Mouse (Mus musculus): Measurements from ENCODE around the gene Asgr2. TPM values are rescaled to one million over a fixed set of nuclear protein-coding genes. Genes with fewer than 3 reads are reported as not detected.

The Asgr2 gene
- not detected for polyA plus RNA-seq (2015; fragmentation: Illumina TruSeq; extraction: RNeasy Lipid Tissue Mini Kit (QIAGEN cat#74804); ENCODE audit: low read depth, low replicate concordance)

DNA sequence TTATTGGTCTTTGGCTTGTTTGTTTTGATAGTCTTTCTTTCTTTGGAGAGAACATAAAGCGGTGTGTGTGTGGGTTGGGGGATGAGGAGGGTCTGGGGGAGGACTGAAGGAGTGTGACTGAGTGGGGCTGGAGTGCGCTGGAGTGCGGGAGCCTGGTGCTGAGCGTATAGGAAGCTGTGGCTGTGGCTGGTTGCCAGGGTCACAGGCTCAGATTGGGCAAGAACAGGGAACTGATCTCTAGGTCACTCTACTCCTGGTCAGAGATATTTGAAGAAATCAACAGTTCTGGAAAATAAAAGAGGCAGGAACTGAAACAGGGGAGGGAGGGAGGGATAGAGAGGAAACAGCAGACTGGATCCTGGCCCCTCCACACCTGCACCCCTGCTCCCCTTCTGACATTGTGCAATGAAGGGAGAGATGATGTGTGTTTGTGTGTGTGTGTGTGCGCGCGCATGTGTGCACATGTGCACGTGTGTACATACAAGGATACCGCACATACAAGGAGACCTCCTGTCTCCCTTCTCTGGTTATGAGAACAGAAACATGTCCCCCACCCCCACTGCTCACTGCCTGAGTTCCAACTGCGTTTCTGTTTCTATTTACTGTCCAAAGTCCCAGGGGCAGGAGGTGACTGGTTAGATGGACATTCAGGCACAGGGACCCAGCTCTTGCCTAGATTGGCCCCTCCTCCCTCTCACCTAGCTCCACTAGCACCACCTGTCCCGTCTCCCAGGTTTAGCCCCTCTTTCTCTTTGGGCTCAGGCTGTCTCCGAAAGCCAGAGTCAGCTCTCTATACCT is at the start of gene Asgr2:
Gene Asgr2, plus strand, starts transcription at position 659 of the 798 bp plus-strand sequence.

DNA sequence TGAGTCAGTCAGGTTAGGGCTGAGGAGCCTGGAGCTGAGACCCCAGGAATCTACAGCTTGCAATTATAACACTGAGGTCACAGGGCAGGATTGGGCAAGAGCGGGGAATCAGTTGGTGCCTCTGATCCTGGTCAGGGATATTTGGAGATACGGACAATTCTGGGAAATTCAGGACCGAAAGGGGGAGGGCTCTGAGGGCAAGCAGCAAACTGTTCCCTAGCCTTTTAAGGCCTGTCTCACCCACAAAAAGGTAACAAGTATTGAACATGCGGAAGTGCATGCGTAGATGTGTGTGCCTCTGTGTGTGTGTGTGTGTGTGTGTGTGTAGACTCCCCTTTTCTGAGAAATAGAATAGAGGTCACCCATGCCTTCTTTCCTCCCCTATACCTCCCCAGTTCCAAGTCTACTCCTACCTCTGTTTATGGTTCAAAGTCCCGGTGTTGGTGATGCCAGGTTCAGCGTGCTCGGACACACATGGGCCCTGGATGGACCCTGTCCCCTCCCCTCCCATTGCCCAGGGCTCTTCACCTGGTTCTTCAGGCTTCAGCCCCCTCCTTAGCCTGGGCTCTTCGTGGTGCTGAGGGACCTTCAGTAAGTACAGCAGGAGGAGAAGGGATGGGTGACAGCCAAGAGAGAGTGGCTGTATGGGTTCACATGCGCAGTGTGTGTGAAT is 38.4 kb upstream of the Asgr2 start, which contains the start of gene Asgr1:
Gene Asgr1, plus strand, starts transcription at position 188 of the 673 bp plus-strand sequence.

DNA sequence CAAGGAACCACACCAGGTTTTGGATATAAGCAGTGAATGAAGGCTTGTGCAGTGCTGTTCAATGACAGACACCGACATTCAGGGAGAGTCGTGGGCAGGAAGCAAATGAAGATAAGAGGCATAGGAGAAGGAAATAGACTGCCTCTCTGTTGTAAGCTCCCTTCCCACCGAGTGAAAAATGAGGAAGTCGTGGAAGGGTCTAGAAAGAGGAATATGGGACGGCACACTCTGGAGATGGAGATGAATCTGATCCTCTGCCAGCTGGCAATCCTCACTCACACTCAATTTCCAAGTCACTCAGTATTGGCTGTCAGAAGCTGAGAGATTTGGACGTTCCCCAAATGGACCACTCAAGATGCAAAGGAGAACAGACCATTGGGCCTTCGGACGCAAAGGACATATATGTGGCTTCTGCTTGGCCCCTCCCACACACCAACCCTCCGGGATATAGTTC is 37.5 kb downstream of the Asgr2 start, which contains the start of gene Mgl2:
Gene Mgl2, plus strand, starts transcription at position 404 of the 454 bp plus-strand sequence.

Other genes with a start within 250 kb of the Asgr2 start
- gene Plscr3, start 246.3 kb upstream of the Asgr2 start, polyA plus RNA-seq (2015; fragmentation: Illumina TruSeq; extraction: RNeasy Lipid Tissue Mini Kit (QIAGEN cat#74804); ENCODE audit: low read depth, low replicate concordance) = 18.8 TPM
- gene Tnk1, start 233.9 kb upstream of the Asgr2 start, polyA plus RNA-seq (2015; fragmentation: Illumina TruSeq; extraction: RNeasy Lipid Tissue Mini Kit (QIAGEN cat#74804); ENCODE audit: low read depth, low replicate concordance) = not detected
- gene Tmem95, start 214.6 kb upstream of the Asgr2 start, polyA plus RNA-seq (2015; fragmentation: Illumina TruSeq; extraction: RNeasy Lipid Tissue Mini Kit (QIAGEN cat#74804); ENCODE audit: low read depth, low replicate concordance) = not detected
- gene Kctd11, start 211.2 kb upstream of the Asgr2 start, polyA plus RNA-seq (2015; fragmentation: Illumina TruSeq; extraction: RNeasy Lipid Tissue Mini Kit (QIAGEN cat#74804); ENCODE audit: low read depth, low replicate concordance) = 1.7 TPM
- gene Acap1, start 197.1 kb upstream of the Asgr2 start, polyA plus RNA-seq (2015; fragmentation: Illumina TruSeq; extraction: RNeasy Lipid Tissue Mini Kit (QIAGEN cat#74804); ENCODE audit: low read depth, low replicate concordance) = not detected
- 0.33 TPM for gene 2810408A11Rik, start 191.7 kb upstream of the Asgr2 start, polyA plus RNA-seq (2015; fragmentation: Illumina TruSeq; extraction: RNeasy Lipid Tissue Mini Kit (QIAGEN cat#74804); ENCODE audit: low read depth, low replicate concordance)
- 63.2 TPM for gene Neurl4, start 191.6 kb upstream of the Asgr2 start, polyA plus RNA-seq (2015; fragmentation: Illumina TruSeq; extraction: RNeasy Lipid Tissue Mini Kit (QIAGEN cat#74804); ENCODE audit: low read depth, low replicate concordance)
- 35.4 TPM for gene Gps2, start 178.8 kb upstream of the Asgr2 start, polyA plus RNA-seq (2015; fragmentation: Illumina TruSeq; extraction: RNeasy Lipid Tissue Mini Kit (QIAGEN cat#74804); ENCODE audit: low read depth, low replicate concordance)
- gene Eif5a, start 170.7 kb upstream of the Asgr2 start, polyA plus RNA-seq (2015; fragmentation: Illumina TruSeq; extraction: RNeasy Lipid Tissue Mini Kit (QIAGEN cat#74804); ENCODE audit: low read depth, low replicate concordance) = 640 TPM
- gene Ybx2, start 156.8 kb upstream of the Asgr2 start, polyA plus RNA-seq (2015; fragmentation: Illumina TruSeq; extraction: RNeasy Lipid Tissue Mini Kit (QIAGEN cat#74804); ENCODE audit: low read depth, low replicate concordance) = 4.8 TPM
- 1.4 TPM for gene Slc2a4, start 144.5 kb upstream of the Asgr2 start, polyA plus RNA-seq (2015; fragmentation: Illumina TruSeq; extraction: RNeasy Lipid Tissue Mini Kit (QIAGEN cat#74804); ENCODE audit: low read depth, low replicate concordance)
- gene Cldn7, start 127.9 kb upstream of the Asgr2 start, polyA plus RNA-seq (2015; fragmentation: Illumina TruSeq; extraction: RNeasy Lipid Tissue Mini Kit (QIAGEN cat#74804); ENCODE audit: low read depth, low replicate concordance) = not detected
- gene Ctdnep1, start 111.5 kb upstream of the Asgr2 start, polyA plus RNA-seq (2015; fragmentation: Illumina TruSeq; extraction: RNeasy Lipid Tissue Mini Kit (QIAGEN cat#74804); ENCODE audit: low read depth, low replicate concordance) = 108 TPM
- 115 TPM for gene Elp5, start 110.1 kb upstream of the Asgr2 start, polyA plus RNA-seq (2015; fragmentation: Illumina TruSeq; extraction: RNeasy Lipid Tissue Mini Kit (QIAGEN cat#74804); ENCODE audit: low read depth, low replicate concordance)
- 346 TPM for gene Gabarap, start 101.5 kb upstream of the Asgr2 start, polyA plus RNA-seq (2015; fragmentation: Illumina TruSeq; extraction: RNeasy Lipid Tissue Mini Kit (QIAGEN cat#74804); ENCODE audit: low read depth, low replicate concordance)
- gene Phf23, start 96.9 kb upstream of the Asgr2 start, polyA plus RNA-seq (2015; fragmentation: Illumina TruSeq; extraction: RNeasy Lipid Tissue Mini Kit (QIAGEN cat#74804); ENCODE audit: low read depth, low replicate concordance) = 56.1 TPM
- gene Dvl2, start 92.0 kb upstream of the Asgr2 start, polyA plus RNA-seq (2015; fragmentation: Illumina TruSeq; extraction: RNeasy Lipid Tissue Mini Kit (QIAGEN cat#74804); ENCODE audit: low read depth, low replicate concordance) = 17.5 TPM
- 53.6 TPM for gene Acadvl, start 77.2 kb upstream of the Asgr2 start, polyA plus RNA-seq (2015; fragmentation: Illumina TruSeq; extraction: RNeasy Lipid Tissue Mini Kit (QIAGEN cat#74804); ENCODE audit: low read depth, low replicate concordance)
- gene Dlg4, start 75.7 kb upstream of the Asgr2 start, polyA plus RNA-seq (2015; fragmentation: Illumina TruSeq; extraction: RNeasy Lipid Tissue Mini Kit (QIAGEN cat#74804); ENCODE audit: low read depth, low replicate concordance) = 491 TPM
- 2.2 TPM for gene Asgr1, start 38.6 kb upstream of the Asgr2 start, polyA plus RNA-seq (2015; fragmentation: Illumina TruSeq; extraction: RNeasy Lipid Tissue Mini Kit (QIAGEN cat#74804); ENCODE audit: low read depth, low replicate concordance)
- 0.80 TPM for gene Mgl2, start 37.7 kb downstream of the Asgr2 start, polyA plus RNA-seq (2015; fragmentation: Illumina TruSeq; extraction: RNeasy Lipid Tissue Mini Kit (QIAGEN cat#74804); ENCODE audit: low read depth, low replicate concordance)
- gene Clec10a, start 63.6 kb downstream of the Asgr2 start, polyA plus RNA-seq (2015; fragmentation: Illumina TruSeq; extraction: RNeasy Lipid Tissue Mini Kit (QIAGEN cat#74804); ENCODE audit: low read depth, low replicate concordance) = 1.3 TPM
- 23.4 TPM for gene Slc16a11, start 120.1 kb downstream of the Asgr2 start, polyA plus RNA-seq (2015; fragmentation: Illumina TruSeq; extraction: RNeasy Lipid Tissue Mini Kit (QIAGEN cat#74804); ENCODE audit: low read depth, low replicate concordance)
- 4.6 TPM for gene Slc16a13, start 128.4 kb downstream of the Asgr2 start, polyA plus RNA-seq (2015; fragmentation: Illumina TruSeq; extraction: RNeasy Lipid Tissue Mini Kit (QIAGEN cat#74804); ENCODE audit: low read depth, low replicate concordance)
- 0.76 TPM for gene Bcl6b, start 137.2 kb downstream of the Asgr2 start, polyA plus RNA-seq (2015; fragmentation: Illumina TruSeq; extraction: RNeasy Lipid Tissue Mini Kit (QIAGEN cat#74804); ENCODE audit: low read depth, low replicate concordance)
- 55.7 TPM for gene 0610010K14Rik, start 145.3 kb downstream of the Asgr2 start, polyA plus RNA-seq (2015; fragmentation: Illumina TruSeq; extraction: RNeasy Lipid Tissue Mini Kit (QIAGEN cat#74804); ENCODE audit: low read depth, low replicate concordance)
- 9.0 TPM for gene Gm21988, start 147.2 kb downstream of the Asgr2 start, polyA plus RNA-seq (2015; fragmentation: Illumina TruSeq; extraction: RNeasy Lipid Tissue Mini Kit (QIAGEN cat#74804); ENCODE audit: low read depth, low replicate concordance)
- gene Rnasek, start 147.2 kb downstream of the Asgr2 start, polyA plus RNA-seq (2015; fragmentation: Illumina TruSeq; extraction: RNeasy Lipid Tissue Mini Kit (QIAGEN cat#74804); ENCODE audit: low read depth, low replicate concordance) = 441 TPM
- gene Alox12, start 162.7 kb downstream of the Asgr2 start, polyA plus RNA-seq (2015; fragmentation: Illumina TruSeq; extraction: RNeasy Lipid Tissue Mini Kit (QIAGEN cat#74804); ENCODE audit: low read depth, low replicate concordance) = 0.36 TPM
- not detected for gene Alox12e, start 230.0 kb downstream of the Asgr2 start, polyA plus RNA-seq (2015; fragmentation: Illumina TruSeq; extraction: RNeasy Lipid Tissue Mini Kit (QIAGEN cat#74804); ENCODE audit: low read depth, low replicate concordance)